Mouse (Mus musculus): ENCODE measurements around the gene Ntrk3. TPM values are rescaled to one million over a fixed set of nuclear protein-coding genes. Genes with fewer than 3 reads are reported as not detected.

Gene Ntrk3
- polyA plus RNA-seq, 1 experiment from 2014 or later: 3.8 TPM

DNA sequence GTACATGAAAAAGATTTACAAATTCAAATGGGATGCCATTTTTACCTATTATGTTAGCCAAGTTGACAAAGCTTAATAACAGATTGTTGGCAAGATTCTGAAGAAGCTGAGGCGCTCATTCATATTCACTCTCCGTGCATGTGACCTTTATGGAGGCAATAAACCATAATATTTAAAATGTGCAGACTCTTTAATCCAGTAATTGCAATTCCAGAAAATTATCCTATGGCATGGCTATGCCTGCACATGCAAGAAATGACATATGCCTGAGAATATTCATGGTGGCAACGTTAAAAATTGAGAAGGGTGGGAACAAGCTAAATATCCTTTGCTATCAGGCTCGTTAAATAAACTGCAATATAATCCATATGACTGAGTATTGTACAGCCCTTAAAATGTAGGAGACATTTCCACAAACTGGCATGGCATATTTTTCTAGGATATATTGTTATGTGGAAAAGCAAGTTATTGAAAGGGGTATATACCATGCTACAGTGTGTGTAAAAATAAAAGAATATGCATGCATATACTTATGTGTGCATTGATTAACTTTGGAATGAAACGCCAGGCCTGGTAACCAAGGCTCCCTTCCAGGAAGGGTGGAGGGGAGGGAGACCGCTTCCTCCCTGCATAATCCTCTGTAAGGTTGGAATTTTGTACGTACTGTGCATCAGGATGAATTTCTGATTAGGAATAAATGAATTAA lies 16.1 kb upstream of the Ntrk3 start:
- no peak for DNase-seq (ENCODE audit: extremely low spot score, low spot score)
- Histone ChIP-seq H3K9me3 (no peaks in the 10 kb centered on the region), H3K36me3 (replicated peaks) (no peaks in the 10 kb centered on the region), H3K4me3 (no peak overlapping the region), H3K4me1 (no peaks in the 10 kb centered on the region), H3K27ac (no peak overlapping the region), H3K27me3 (ENCODE audit: poor library complexity, severe bottlenecking) (no peaks in the 10 kb centered on the region)
- WGBS: 83% methylated on average over 7 of the region's 7 CpGs

DNA sequence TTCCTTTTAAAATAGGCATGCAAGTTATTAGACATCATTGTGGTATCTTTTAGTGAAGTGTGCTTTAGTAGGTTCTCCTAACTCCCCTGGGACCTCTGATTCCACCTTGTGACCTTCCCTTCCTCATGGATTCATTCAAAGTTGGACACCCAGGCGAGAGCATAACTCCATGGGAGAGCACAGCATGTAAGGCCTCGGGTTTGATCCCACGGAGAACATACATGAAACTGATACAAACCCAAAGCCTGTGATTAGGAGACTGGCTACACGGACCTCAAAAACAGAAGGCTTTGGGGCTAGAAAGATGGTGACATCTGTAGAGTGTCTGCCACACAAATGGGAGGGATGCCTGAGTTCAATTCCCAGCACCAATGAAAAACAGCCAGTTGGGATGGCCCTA lies 15.1 kb upstream of the Ntrk3 start:
- no peak for DNase-seq (ENCODE audit: extremely low spot score, low spot score)
- Histone ChIP-seq H3K36me3 (replicated peaks) (no peaks in the 10 kb centered on the region), H3K4me1 (no peaks in the 10 kb centered on the region), H3K9me3 (no peaks in the 10 kb centered on the region), H3K27me3 (ENCODE audit: poor library complexity, severe bottlenecking) (no peaks in the 10 kb centered on the region), H3K27ac (no peak overlapping the region), H3K4me3 (no peak overlapping the region)
- WGBS: 93% methylated on average over 4 of the region's 4 CpGs

DNA sequence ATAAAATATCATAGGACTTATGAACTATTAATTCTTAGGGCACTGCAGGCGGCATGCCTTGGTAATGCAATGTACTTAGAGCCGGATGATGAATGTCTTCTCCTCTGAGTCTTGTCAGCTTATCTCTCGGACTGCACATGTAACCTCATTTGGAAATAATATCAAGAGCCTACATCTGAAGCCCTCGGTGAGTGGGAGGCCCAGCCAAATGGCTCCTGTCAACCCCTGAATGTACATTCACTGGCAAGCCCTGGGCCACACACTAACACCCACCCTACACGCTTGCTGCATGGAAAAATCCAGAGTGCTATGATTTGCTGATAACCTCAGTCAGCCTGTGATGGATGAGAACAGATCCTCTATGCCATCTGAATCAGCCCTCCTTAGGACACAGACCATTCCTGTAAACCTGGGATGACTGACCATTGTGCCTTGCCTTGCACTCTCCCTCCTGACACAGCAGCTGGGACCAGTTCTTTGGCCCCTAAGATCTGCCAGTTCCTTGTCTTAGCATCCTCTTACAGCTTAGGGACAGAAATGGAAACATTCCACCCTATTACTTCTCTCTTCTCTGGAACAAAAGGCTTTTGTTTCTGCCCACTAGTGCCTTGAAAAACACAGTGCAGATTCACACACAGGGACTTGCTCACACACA lies 6.0 kb upstream of the Ntrk3 start:
- H3K27me3 ChIP-seq (ENCODE audit: poor library complexity, severe bottlenecking): no peaks in the 10 kb centered on the region
- no peak for DNase-seq (ENCODE audit: extremely low spot score, low spot score)
- no peaks in the 10 kb centered on the region for H3K4me1 ChIP-seq
- H3K27ac ChIP-seq: no peak overlapping the region
- H3K36me3 ChIP-seq (replicated peaks): no peaks in the 10 kb centered on the region
- no peaks in the 10 kb centered on the region for H3K9me3 ChIP-seq
- no peak overlapping the region for H3K4me3 ChIP-seq
- 88% methylated on average over 5 of the region's 5 CpGs for WGBS

DNA sequence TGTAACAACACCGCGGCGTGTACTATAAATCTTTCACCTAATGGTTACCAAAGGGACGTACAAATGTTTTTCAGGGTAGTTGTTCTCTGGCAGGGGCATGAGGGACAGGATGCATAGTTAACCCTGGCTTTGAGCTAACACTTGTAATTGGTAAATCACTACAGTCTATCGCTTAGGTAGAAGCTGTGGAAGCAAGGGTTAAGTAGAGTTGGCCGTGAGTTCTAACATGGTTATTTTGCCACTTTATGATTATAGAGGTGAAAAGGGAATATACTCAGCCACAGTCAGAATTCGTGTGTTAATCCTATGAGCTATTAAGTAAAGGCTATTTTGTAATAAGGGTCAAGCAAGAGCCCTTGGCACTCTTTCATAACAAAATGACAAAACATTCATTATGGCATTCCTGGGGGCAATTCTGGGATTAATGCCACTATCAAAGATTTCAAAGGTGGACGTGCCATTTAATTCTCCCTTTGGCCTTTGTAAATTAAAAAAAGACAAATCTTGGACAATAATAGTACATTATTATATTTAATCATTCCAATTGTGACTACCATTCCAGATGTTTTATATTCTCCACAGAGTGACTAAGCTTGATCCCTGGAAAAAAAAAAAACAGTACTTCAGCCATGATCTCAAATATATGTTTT lies 1.7 kb upstream of the Ntrk3 start:
- WGBS: 83% methylated on average over 8 of the region's 8 CpGs
- Histone ChIP-seq H3K4me1 (no peaks in the 10 kb centered on the region), H3K4me3 (no peak overlapping the region)

DNA sequence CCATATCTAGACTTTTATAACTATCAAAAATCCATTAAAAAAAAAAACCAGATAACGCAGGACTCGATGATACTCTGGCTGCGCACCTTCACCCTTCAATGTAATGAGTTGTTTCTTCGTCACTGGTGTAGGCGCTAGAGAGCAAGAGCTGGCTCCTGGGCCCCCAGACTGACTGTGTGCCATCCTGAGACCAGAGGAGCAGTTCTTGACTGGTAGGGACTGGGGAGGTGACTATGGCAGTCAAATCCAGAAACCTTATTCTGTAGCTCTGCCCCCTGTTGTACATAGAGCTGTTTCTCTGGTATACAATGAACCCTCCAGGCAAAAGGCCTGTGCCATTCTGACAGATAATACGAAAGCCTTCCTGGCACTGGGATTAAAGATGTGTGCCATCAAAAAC lies 616 bp downstream of the Ntrk3 start:
- no peak overlapping the region for H3K27ac ChIP-seq
- no peaks in the 10 kb centered on the region for H3K36me3 ChIP-seq (replicated peaks)
- no peaks in the 10 kb centered on the region for H3K27me3 ChIP-seq (ENCODE audit: poor library complexity, severe bottlenecking)
- DNase-seq (ENCODE audit: extremely low spot score, low spot score): no peak
- WGBS: 93% methylated on average over 6 of the region's 6 CpGs
- no peaks in the 10 kb centered on the region for H3K9me3 ChIP-seq
- H3K4me1 ChIP-seq: no peaks in the 10 kb centered on the region
- H3K4me3 ChIP-seq: no peak overlapping the region

More for the DNA sequence above, 1.7 kb upstream of the Ntrk3 start:
- no peak overlapping the region for H3K27ac ChIP-seq
- H3K36me3 ChIP-seq (replicated peaks): no peaks in the 10 kb centered on the region
- DNase-seq (ENCODE audit: extremely low spot score, low spot score): no peak
- H3K9me3 ChIP-seq: no peaks in the 10 kb centered on the region
- no peaks in the 10 kb centered on the region for H3K27me3 ChIP-seq (ENCODE audit: poor library complexity, severe bottlenecking)

DNA sequence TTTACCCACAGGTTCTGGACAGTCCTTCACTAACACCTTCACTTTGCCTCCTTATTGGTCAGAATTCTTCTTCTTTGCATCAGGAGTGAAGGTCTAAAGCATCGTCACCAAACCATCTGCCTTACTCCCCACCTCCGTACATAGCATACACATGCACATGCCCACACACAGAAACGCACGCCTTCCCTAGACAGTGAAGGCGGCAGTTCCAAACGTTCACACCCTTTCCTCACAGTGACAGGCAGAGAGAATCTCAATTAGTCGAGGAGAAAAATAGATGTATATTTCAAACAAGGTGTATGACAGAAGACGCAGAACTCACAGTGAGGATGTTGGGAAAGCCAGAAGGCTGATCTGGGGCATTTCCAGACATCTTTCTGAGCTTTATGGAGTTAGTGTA lies 6.4 kb downstream of the Ntrk3 start:
- Histone ChIP-seq H3K4me3 (no peak overlapping the region), H3K36me3 (replicated peaks) (no peaks in the 10 kb centered on the region), H3K9me3 (no peaks in the 10 kb centered on the region), H3K4me1 (no peaks in the 10 kb centered on the region), H3K27me3 (ENCODE audit: poor library complexity, severe bottlenecking) (no peaks in the 10 kb centered on the region), H3K27ac (no peak overlapping the region)
- WGBS: 91% methylated on average over 8 of the region's 8 CpGs
- DNase-seq (ENCODE audit: extremely low spot score, low spot score): no peak

DNA sequence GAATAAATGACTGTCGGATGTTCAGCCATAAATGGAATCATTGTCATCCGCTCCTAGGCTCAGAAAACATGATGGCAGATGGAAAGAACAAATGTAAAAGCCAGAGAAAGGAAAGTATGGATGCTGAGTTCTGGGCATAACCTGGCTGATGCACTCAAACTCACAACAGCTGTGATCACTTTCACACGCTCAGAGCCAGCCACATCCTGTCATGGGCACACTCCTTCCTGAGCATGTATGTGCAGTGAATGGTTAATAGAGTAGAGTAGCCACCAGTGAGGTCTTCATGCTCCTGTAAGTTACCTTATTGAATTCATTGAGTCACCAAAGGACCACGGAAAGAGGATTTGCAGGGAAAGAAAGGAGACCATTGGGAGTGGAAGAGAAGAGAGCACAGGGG lies 13.2 kb downstream of the Ntrk3 start:
- no peak overlapping the region for H3K27ac ChIP-seq
- no peaks in the 10 kb centered on the region for H3K36me3 ChIP-seq (replicated peaks)
- DNase-seq (ENCODE audit: extremely low spot score, low spot score): no peak
- no peak overlapping the region for H3K4me3 ChIP-seq
- no peaks in the 10 kb centered on the region for H3K4me1 ChIP-seq
- 87% methylated on average over 4 of the region's 4 CpGs for WGBS
- no peaks in the 10 kb centered on the region for H3K9me3 ChIP-seq
- H3K27me3 ChIP-seq (ENCODE audit: poor library complexity, severe bottlenecking): no peaks in the 10 kb centered on the region

DNA sequence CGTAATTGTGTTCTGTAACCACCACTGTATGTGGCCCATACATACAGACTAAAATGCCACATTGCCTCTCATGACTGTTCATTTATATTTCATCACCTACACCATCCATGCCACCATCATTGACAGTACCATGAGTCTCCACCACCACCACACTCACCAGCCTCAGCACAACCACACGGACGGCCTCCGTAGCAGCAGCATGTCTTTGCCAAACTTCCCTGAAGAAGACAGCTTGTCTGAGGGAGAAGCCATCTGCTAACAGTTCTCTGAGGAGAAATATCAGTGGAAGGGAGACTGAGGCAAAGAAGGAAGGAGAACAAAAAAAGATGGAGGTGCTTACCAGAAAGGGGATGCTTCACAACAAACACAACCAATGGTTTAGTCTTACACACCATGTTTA lies 15.8 kb downstream of the Ntrk3 start:
- no peaks in the 10 kb centered on the region for H3K27me3 ChIP-seq (ENCODE audit: poor library complexity, severe bottlenecking)

DNA sequence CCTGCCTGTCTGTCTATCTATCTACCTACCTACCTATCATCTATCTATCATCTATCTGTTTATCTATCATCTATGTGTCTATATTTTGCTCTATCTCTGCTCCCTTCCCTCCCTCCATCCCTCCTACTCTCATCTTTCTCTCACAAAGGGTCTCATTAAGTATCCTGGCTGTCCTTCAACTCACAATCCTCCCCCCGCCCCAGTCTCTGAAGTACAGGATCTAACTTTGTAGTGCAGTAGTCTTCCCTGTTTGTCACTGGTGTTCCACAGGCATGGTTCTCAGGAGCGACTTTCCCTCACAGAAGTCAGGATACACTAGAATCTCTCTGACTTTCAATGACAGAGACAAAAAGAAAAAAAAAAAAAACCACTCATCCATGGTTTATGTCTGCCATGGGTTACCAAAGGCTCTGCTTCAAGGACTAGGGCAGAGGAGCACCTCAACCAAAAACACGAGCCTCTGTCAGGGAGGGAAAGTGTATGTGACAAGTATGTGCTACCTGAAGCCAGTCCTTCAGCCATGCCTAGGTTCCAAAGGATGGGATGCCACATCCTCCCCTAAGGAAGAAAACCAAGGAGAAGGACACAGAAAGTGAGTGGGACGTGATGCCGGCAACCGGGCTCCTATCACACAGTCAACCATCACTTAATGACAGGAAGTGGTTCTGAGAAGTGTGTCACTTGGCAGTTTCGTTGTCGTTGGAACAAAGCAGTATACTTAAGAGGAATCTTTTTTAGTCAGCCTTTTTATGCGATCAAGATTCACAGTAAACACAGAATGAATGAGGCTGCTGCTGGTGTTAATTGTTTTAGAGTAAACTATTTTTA lies 16.6 kb downstream of the Ntrk3 start:
- DNase-seq (ENCODE audit: extremely low spot score, low spot score): no peak
- 89% methylated on average over 9 of the region's 9 CpGs for WGBS
- H3K27ac ChIP-seq: no peak overlapping the region
- no peaks in the 10 kb centered on the region for H3K4me1 ChIP-seq
- H3K27me3 ChIP-seq (ENCODE audit: poor library complexity, severe bottlenecking): no peaks in the 10 kb centered on the region
- no peaks in the 10 kb centered on the region for H3K9me3 ChIP-seq
- H3K4me3 ChIP-seq: no peak overlapping the region
- no peaks in the 10 kb centered on the region for H3K36me3 ChIP-seq (replicated peaks)

More for the DNA sequence above, 15.8 kb downstream of the Ntrk3 start:
- no peaks in the 10 kb centered on the region for H3K4me1 ChIP-seq
- DNase-seq (ENCODE audit: extremely low spot score, low spot score): no peak
- no peak overlapping the region for H3K4me3 ChIP-seq
- H3K27ac ChIP-seq: no peak overlapping the region
- no peaks in the 10 kb centered on the region for H3K36me3 ChIP-seq (replicated peaks)
- no peaks in the 10 kb centered on the region for H3K9me3 ChIP-seq
- WGBS: 94% methylated on average over 4 of the region's 4 CpGs

DNA sequence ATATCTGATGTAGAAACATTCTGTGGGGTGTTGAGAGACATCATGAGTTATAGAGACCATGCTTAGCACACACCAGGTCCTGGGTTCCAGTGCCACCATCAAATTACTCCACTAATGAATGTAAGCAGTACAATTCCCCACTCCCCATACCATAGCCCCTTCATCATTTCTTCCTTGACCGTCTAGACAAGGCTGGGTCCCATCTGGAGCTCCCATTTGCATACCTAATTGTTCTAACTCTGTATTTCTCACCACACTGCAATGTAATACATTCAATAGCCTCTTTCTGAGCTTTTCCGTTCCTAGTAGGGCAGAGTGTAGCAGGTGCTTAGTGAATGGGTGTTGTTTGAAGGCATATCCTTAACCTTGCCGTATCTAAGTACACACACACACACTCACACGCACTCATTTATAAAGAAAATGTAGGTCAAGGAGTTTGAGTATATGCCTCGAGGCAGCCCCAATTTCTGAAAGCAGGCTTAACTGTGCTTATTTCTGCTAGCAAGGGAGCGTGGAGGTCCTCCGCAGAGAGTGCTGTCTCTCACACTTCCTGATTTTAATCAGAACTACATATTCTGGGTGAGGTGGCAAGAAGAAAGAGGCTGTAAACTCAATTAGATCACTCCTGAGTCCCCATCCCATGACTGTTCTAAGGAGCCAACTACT lies 17.9 kb downstream of the Ntrk3 start:
- no peak for DNase-seq (ENCODE audit: extremely low spot score, low spot score)
- Histone ChIP-seq H3K36me3 (replicated peaks) (no peaks in the 10 kb centered on the region), H3K4me1 (no peaks in the 10 kb centered on the region), H3K9me3 (no peaks in the 10 kb centered on the region), H3K27me3 (ENCODE audit: poor library complexity, severe bottlenecking) (no peaks in the 10 kb centered on the region), H3K27ac (no peak overlapping the region), H3K4me3 (no peak overlapping the region)
- 87% methylated on average over 7 of the region's 7 CpGs for WGBS

DNA sequence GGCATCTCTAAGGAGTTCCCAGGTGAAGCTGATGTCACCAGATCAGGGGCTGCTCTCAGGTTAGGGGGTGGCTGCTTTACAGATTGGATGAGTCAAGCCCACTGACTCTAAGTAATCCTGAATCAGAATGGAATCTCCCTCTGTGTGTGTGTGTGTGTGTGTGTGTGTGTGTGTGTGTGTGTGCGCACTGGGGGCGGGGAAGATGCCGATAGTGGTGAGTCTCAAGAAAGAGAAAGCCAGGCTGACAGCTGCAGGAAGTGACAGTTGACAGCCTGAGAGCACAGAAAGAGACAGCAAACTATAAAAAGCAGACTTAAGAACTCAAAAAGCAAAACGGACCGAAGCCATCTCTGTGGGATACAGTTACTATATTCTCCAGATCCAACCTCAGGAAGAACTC lies 18.7 kb downstream of the Ntrk3 start:
- no peak for DNase-seq (ENCODE audit: extremely low spot score, low spot score)

DNA sequence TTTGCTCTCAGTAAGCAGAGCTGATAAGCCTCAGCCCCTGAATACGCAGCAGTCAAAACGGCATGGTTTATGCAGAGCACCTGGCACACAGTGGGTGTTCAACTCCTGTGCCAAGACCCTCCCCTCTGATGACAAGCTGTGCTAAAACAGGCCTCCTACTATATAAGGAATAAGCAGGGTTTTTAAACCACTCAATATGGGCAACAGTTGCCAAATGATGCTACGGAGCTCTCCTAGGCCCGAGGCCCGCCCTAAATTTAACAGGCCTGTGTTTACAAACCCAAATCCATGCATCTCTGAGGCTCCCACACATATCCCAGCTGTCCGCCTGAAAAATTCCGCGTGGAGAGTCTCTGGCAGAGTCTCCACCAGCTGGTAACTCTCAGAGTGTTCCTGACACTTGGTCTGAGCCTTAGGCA lies 19.6 kb downstream of the Ntrk3 start:
- DNase-seq (ENCODE audit: extremely low spot score, low spot score): no peak
- Histone ChIP-seq H3K9me3 (no peaks in the 10 kb centered on the region), H3K4me1 (no peaks in the 10 kb centered on the region), H3K4me3 (no peak overlapping the region), H3K36me3 (replicated peaks) (no peaks in the 10 kb centered on the region), H3K27me3 (ENCODE audit: poor library complexity, severe bottlenecking) (no peaks in the 10 kb centered on the region), H3K27ac (no peak overlapping the region)
- WGBS: 87% methylated on average over 8 of the region's 8 CpGs

More for the DNA sequence above, 18.7 kb downstream of the Ntrk3 start:
- H3K27ac ChIP-seq: no peak overlapping the region
- H3K27me3 ChIP-seq (ENCODE audit: poor library complexity, severe bottlenecking): no peaks in the 10 kb centered on the region
- H3K9me3 ChIP-seq: no peaks in the 10 kb centered on the region
- 89% methylated on average over 5 of the region's 5 CpGs for WGBS
- H3K4me3 ChIP-seq: no peak overlapping the region
- no peaks in the 10 kb centered on the region for H3K4me1 ChIP-seq
- no peaks in the 10 kb centered on the region for H3K36me3 ChIP-seq (replicated peaks)
